Mouse (Mus musculus) intestine, embryonic 15.5 days (tissue): Measurements from ENCODE around the gene Nedd9. TPM values are rescaled to one million over a fixed set of nuclear protein-coding genes. Genes with fewer than 3 reads are reported as not detected.
A peak's percentile ranks its signal among the peaks of the same experiment; 100 is the strongest.

Experiments
- ATAC-seq: fragments of 200-750 bp; cut with Nextera tagmentation; 2 replicates; pipeline ENCODE4 v1.8.0; 2017; ENCODE audit warnings: moderate TSS enrichment, moderate library complexity
- H3K27ac ChIP-seq: fragments of 300-500 bp; sonication (generic); 2 replicates; pipeline ENCODE4 v1.5.1; 2015; ENCODE audit warnings: mild to moderate bottlenecking, inconsistent platforms
- H3K27me3 ChIP-seq: fragments of 300-500 bp; sonication (generic); replicated peaks from 2 replicates; pipeline ENCODE4 v1.6.1; 2015; ENCODE audit warnings: inconsistent platforms
- H3K36me3 ChIP-seq: fragments of 300-500 bp; sonication (generic); 2 replicates; pipeline ENCODE4 v1.6.1; 2015; ENCODE audit warnings: inconsistent platforms
- H3K4me1 ChIP-seq: fragments of 300-500 bp; sonication (generic); replicated peaks from 2 replicates; pipeline ENCODE4 v1.6.1; 2015; ENCODE audit warnings: inconsistent platforms
- H3K4me2 ChIP-seq: fragments of 300-500 bp; sonication (generic); replicated peaks from 2 replicates; pipeline ENCODE4 v1.6.1; 2015; ENCODE audit warnings: mild to moderate bottlenecking, inconsistent platforms
- H3K4me3 ChIP-seq: fragments of 300-500 bp; sonication (generic); replicated peaks from 2 replicates; pipeline ENCODE4 v1.5.1; 2015; ENCODE audit warnings: inconsistent platforms
- H3K9ac ChIP-seq: fragments of 300-500 bp; sonication (generic); 2 replicates; pipeline ENCODE4 v1.6.1; 2015; ENCODE audit warnings: inconsistent platforms
- H3K9me3 ChIP-seq: fragments of 300-500 bp; sonication (generic); 2 replicates; pipeline ENCODE4 v1.6.1; 2016; ENCODE audit warnings: inconsistent platforms
- WGBS: fragments of 180-500 bp; shearing (Covaris S2); methylation state at CpG from one replicate; pipeline ENCODE4 v1.1.7; 2015; 5-methylcytosine and 5-hydroxymethylcytosine counted together
- polyA plus RNA-seq: library from polyadenylated mRNA; unstranded; fragments of >200 nt; fragmentation: Nextera tagmentation; extraction: Ambion mirVana; gene quantifications from 2 replicates; pipeline ENCODE4 v1.2.1, GENCODE M21; 2015

Gene Nedd9
- polyA plus RNA-seq, 1 experiment from 2014 or later: 38.4 TPM

- no peak for ATAC-seq
These were observed 2.6 kb upstream of the Nedd9 start for GRCm38 (mm10) chr13:41489705-41490275.

GRCm38 (mm10) chr13:41487409-41487743, 214 bp upstream of the Nedd9 start:
- H3K36me3 ChIP-seq: no peaks in the 10 kb centered on the region
- no peak overlapping the region for H3K9ac ChIP-seq
- no peaks in the 10 kb centered on the region for H3K9me3 ChIP-seq
- 83% methylated on average over 2 of the region's 2 CpGs for WGBS
- H3K4me2 ChIP-seq: no peak overlapping the region
- H3K27me3 ChIP-seq: no peaks in the 10 kb centered on the region
- H3K27ac ChIP-seq: no peak overlapping the region
- no peak for ATAC-seq
- no peaks in the 10 kb centered on the region for H3K4me1 ChIP-seq
- no peak overlapping the region for H3K4me3 ChIP-seq

More at GRCm38 (mm10) chr13:41489705-41490275, 2.6 kb upstream of the Nedd9 start:
- Histone ChIP-seq H3K4me1 (no peaks in the 10 kb centered on the region), H3K4me3 (no peak overlapping the region), H3K27ac (no peak overlapping the region), H3K9me3 (no peaks in the 10 kb centered on the region), H3K4me2 (no peak overlapping the region), H3K27me3 (no peaks in the 10 kb centered on the region), H3K9ac (no peak overlapping the region), H3K36me3 (no peaks in the 10 kb centered on the region)
- WGBS: 39% methylated on average over 9 of the region's 9 CpGs

GRCm38 (mm10) chr13:41483966-41484365, 3.2 kb downstream of the Nedd9 start:
- ATAC-seq: no peak
- no peaks in the 10 kb centered on the region for H3K36me3 ChIP-seq
- H3K9me3 ChIP-seq: no peaks in the 10 kb centered on the region
- no peak overlapping the region for H3K4me3 ChIP-seq
- H3K27me3 ChIP-seq: no peaks in the 10 kb centered on the region
- no peak overlapping the region for H3K9ac ChIP-seq
- WGBS: 90% methylated on average over 7 of the region's 7 CpGs
- no peaks in the 10 kb centered on the region for H3K4me1 ChIP-seq
- no peak overlapping the region for H3K27ac ChIP-seq
- no peak overlapping the region for H3K4me2 ChIP-seq

- no peak overlapping the region for H3K4me2 ChIP-seq
- no peak overlapping the region for H3K9ac ChIP-seq
- H3K9me3 ChIP-seq: no peaks in the 10 kb centered on the region
- H3K27me3 ChIP-seq: no peaks in the 10 kb centered on the region
- WGBS: 82% methylated on average over 3 of the region's 3 CpGs
- ATAC-seq: no peak
- H3K4me1 ChIP-seq: no peaks in the 10 kb centered on the region
- no peak overlapping the region for H3K27ac ChIP-seq
- H3K36me3 ChIP-seq: no peaks in the 10 kb centered on the region
- H3K4me3 ChIP-seq: no peak overlapping the region
These were observed 4.7 kb downstream of the Nedd9 start for GRCm38 (mm10) chr13:41482408-41483011.

GRCm38 (mm10) chr13:41479737-41480435, 7.3 kb downstream of the Nedd9 start:
- Histone ChIP-seq H3K9me3 (no peaks in the 10 kb centered on the region), H3K4me1 (no peaks in the 10 kb centered on the region), H3K4me3 (no peak overlapping the region), H3K9ac (no peak overlapping the region), H3K27me3 (no peaks in the 10 kb centered on the region), H3K4me2 (no peak overlapping the region), H3K36me3 (no peaks in the 10 kb centered on the region), H3K27ac (no peak overlapping the region)
- no peak for ATAC-seq
- 67% methylated on average over 12 of the region's 15 CpGs for whole genome bisulfite sequencing

GRCm38 (mm10) chr13:41476216-41476615, 10.9 kb downstream of the Nedd9 start:
- whole genome bisulfite sequencing: 65% methylated on average over 4 of the region's 4 CpGs
- H3K27me3 ChIP-seq: no peaks in the 10 kb centered on the region
- no peaks in the 10 kb centered on the region for H3K36me3 ChIP-seq
- H3K27ac ChIP-seq: no peak overlapping the region
- no peak overlapping the region for H3K4me3 ChIP-seq
- no peaks in the 10 kb centered on the region for H3K4me1 ChIP-seq
- ATAC-seq: 0 out of 2 replicates have a peak, but pooled peaks have one; percentile 28
- H3K4me2 ChIP-seq: no peak overlapping the region
- no peaks in the 10 kb centered on the region for H3K9me3 ChIP-seq
- no peak overlapping the region for H3K9ac ChIP-seq

- no peak for ATAC-seq
- no peaks in the 10 kb centered on the region for H3K36me3 ChIP-seq
- H3K27me3 ChIP-seq: no peaks in the 10 kb centered on the region
- H3K4me1 ChIP-seq: no peaks in the 10 kb centered on the region
- H3K4me3 ChIP-seq: no peak overlapping the region
- no peaks in the 10 kb centered on the region for H3K9me3 ChIP-seq
- WGBS: 86% methylated on average over 5 of the region's 5 CpGs
- H3K27ac ChIP-seq: no peak overlapping the region
- no peak overlapping the region for H3K4me2 ChIP-seq
- H3K9ac ChIP-seq: no peak overlapping the region
These were observed 12.8 kb downstream of the Nedd9 start for GRCm38 (mm10) chr13:41474365-41474764.

GRCm38 (mm10) chr13:41473504-41473903, 13.7 kb downstream of the Nedd9 start:
- H3K9ac ChIP-seq: no peak overlapping the region
- no peak for ATAC-seq
- H3K4me2 ChIP-seq: no peak overlapping the region
- no peaks in the 10 kb centered on the region for H3K4me1 ChIP-seq
- H3K27me3 ChIP-seq: no peaks in the 10 kb centered on the region
- no peak overlapping the region for H3K4me3 ChIP-seq
- no peaks in the 10 kb centered on the region for H3K9me3 ChIP-seq
- no peaks in the 10 kb centered on the region for H3K36me3 ChIP-seq
- WGBS: 86% methylated on average over 4 of the region's 4 CpGs
- H3K27ac ChIP-seq: no peak overlapping the region

- H3K4me3 ChIP-seq: no peak overlapping the region
- H3K4me2 ChIP-seq: no peak overlapping the region
- no peaks in the 10 kb centered on the region for H3K9me3 ChIP-seq
- H3K36me3 ChIP-seq: no peaks in the 10 kb centered on the region
- H3K4me1 ChIP-seq: no peaks in the 10 kb centered on the region
- no peaks in the 10 kb centered on the region for H3K27me3 ChIP-seq
- H3K27ac ChIP-seq: no peak overlapping the region
- no peak for ATAC-seq
- H3K9ac ChIP-seq: no peak overlapping the region
- WGBS: 70% methylated on average over 5 of the region's 5 CpGs
These were observed 14.2 kb downstream of the Nedd9 start for GRCm38 (mm10) chr13:41472878-41473424.

- no peak for ATAC-seq
- H3K9me3 ChIP-seq: no peaks in the 10 kb centered on the region
- H3K27ac ChIP-seq: no peak overlapping the region
- no peak overlapping the region for H3K4me3 ChIP-seq
- H3K27me3 ChIP-seq: no peaks in the 10 kb centered on the region
- 0 out of 2 replicates have a peak, but pooled peaks cover 3% of the 10 kb centered on the region for H3K4me1 ChIP-seq
- no peak overlapping the region for H3K4me2 ChIP-seq
- 63% methylated on average over 5 of the region's 5 CpGs for WGBS
- H3K9ac ChIP-seq: no peak overlapping the region
- H3K36me3 ChIP-seq: no peaks in the 10 kb centered on the region
These were observed 18.9 kb downstream of the Nedd9 start for GRCm38 (mm10) chr13:41468277-41468676.

GRCm38 (mm10) chr13:41467036-41467435, 20.1 kb downstream of the Nedd9 start:
- 51% methylated on average over 2 of the region's 2 CpGs for WGBS
- H3K4me1 ChIP-seq: 0 out of 2 replicates have a peak, but pooled peaks cover 3% of the 10 kb centered on the region
- no peak for ATAC-seq

GRCm38 (mm10) chr13:41466616-41467015, 20.5 kb downstream of the Nedd9 start:
- Histone ChIP-seq H3K4me3 (no peak overlapping the region), H3K27ac (0 out of 2 replicates have a peak overlapping the region, but pooled peaks have one; percentile 55), H3K4me2 (no peak overlapping the region), H3K9me3 (no peaks in the 10 kb centered on the region), H3K9ac (no peak overlapping the region), H3K36me3 (no peaks in the 10 kb centered on the region), H3K27me3 (no peaks in the 10 kb centered on the region), H3K4me1 (0 out of 2 replicates have a peak, but pooled peaks cover 3% of the 10 kb centered on the region)
- WGBS: 68% methylated on average over 4 of the region's 4 CpGs
- ATAC-seq: no peak

More at GRCm38 (mm10) chr13:41467036-41467435, 20.1 kb downstream of the Nedd9 start:
- no peak overlapping the region for H3K9ac ChIP-seq
- H3K27me3 ChIP-seq: no peaks in the 10 kb centered on the region
- no peak overlapping the region for H3K4me3 ChIP-seq
- no peaks in the 10 kb centered on the region for H3K9me3 ChIP-seq
- 0 out of 2 replicates have a peak overlapping the region, but pooled peaks have one; percentile 7 for H3K27ac ChIP-seq
- H3K4me2 ChIP-seq: no peak overlapping the region
- H3K36me3 ChIP-seq: no peaks in the 10 kb centered on the region
